Mouse (Mus musculus): ENCODE data around the gene Shisa8.

Shisa8 gene

GRCm38 (mm10) chr15:82177743-82178290, 34.8 kb downstream of the Shisa8 start:
- no peak for DNase-seq (ENCODE audit: low read depth, low spot score)

DNA sequence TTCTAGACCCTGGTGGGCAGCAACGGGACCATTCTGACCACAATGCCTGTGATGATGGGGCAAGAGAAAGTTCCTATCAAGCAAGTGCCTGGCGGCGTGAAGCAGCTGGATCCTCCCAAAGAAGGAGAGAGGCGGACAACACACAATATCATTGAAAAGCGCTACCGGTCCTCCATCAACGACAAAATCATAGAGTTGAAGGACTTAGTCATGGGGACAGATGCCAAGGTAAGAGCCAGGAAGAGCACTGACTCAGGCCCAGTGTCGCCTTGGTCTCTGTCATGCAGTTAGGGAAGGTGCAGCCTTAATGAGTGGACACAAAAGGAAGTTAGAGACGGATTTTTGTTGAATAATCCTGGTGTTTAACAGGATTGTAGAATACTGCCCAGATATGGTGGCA, 37.5 kb downstream of the Shisa8 start:
- no peak for DNase-seq (ENCODE audit: low read depth, low spot score)

DNA sequence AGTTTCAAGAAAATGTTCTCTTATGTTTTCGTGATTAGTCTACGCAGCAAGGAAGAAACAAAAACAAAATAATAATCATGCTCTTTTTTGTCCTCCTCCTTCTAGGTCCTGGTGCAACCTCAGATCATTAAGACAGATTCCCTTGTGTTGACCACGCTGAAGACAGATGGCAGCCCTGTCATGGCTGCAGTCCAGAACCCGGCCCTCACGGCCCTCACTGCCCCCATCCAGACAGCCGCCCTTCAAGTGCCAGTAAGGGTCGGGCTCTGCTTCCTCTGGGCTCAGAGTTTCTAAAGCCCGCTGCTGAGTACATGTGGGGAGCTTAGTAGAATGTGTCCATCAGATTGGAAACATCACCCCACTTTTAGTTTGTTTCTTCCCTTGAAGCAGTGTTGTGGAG, 40.0 kb downstream of the Shisa8 start:
- no peak for DNase-seq (ENCODE audit: low read depth, low spot score)

DNA sequence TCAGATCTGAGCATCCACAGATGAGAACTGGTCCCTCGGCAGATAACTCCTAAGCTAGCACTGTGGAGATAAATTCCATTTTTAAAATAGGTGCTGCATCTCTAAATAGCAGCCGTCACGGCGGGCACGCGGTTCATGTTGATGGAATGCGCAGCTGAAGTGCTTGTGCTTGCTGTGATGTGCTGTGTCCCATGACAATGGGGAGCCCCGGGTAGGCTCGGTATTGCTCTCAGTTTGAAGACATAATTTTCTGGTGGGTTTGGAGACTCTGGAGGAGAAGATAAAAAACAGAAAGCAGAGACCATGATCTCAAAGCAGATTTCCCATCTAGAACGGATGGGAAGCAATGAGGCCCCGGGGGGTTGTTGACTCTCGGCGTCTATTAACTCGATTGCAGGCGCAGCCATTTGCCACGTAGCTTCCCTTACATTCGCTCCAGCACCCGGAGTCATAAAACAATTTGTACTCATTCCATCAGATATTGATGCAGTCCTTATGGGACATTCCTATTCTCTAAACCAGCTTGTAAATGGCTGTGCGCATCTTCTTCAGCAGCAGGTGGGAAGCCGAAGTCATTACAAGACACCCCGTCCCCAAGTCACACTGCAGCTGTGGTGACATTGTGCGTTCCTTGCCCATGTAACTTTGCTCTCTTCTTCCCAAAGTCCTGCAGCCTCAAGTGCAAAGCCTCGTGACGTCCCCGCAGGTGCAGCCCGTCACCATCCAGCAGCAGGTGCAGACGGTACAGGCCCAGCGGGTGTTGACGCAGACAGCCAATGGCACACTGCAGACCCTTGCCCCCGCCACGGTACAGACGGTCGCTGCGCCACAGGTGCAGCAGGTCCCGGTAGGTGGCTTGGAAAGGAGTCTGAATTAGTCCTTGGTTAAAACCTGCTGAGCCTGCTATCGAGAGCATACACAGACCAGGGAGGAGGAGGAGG, 41.9 kb downstream of the Shisa8 start:
- DNase-seq (ENCODE audit: low read depth, low spot score), result no peak

- no peak for DNase-seq (ENCODE audit: low read depth, low spot score)
Observed at GRCm38 (mm10) chr15:82169671-82170070, 42.9 kb downstream of the Shisa8 start.

GRCm38 (mm10) chr15:82167201-82168168, 45.1 kb downstream of the Shisa8 start:
- no peak for DNase-seq (ENCODE audit: low read depth, low spot score)

DNA sequence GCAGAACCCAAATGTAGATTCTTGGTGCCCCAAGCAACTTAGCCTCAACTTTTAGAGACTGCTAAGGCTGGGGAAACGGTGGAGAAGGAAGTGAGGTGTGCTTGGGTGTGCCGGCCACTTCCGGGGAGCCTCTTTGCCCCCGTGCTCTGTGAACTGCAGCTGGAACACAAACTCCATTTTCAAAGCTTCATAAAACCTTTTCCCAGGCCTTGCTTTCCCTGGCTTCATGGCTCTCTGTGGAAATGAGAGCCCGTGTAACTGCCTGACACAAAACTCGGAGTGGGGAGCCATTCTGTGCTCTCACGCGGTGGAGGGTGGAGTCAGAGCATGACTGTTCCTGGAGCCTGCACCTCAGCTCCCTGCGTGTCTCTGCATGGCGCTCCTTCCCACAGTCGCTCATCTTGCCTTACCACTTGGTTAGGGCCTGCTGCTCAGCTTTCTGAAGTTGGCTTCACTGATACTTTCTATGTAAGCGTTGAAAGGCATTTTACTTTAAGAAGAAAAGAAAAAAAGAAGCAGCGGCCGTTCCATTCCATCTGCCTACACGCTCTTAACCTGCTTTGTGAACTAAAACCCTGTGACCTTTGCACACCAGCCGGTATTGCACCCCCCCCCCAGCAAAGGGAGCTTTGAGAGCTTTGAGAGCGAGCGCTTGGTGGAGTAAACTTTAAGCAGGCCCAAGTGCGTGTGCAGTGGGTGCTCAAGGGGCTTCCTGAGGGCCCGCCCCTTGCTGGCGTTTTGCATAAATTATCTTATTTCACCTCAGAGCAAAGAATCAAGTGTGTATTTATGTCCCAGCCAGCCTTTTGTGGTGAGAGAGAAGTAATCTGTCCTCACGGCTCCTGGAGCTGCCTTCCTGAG, 46.1 kb downstream of the Shisa8 start:
- no peak for DNase-seq (ENCODE audit: low read depth, low spot score)

- no peak for DNase-seq (ENCODE audit: low read depth, low spot score)
Observed at GRCm38 (mm10) chr15:82165332-82166239, 47.0 kb downstream of the Shisa8 start.

DNA sequence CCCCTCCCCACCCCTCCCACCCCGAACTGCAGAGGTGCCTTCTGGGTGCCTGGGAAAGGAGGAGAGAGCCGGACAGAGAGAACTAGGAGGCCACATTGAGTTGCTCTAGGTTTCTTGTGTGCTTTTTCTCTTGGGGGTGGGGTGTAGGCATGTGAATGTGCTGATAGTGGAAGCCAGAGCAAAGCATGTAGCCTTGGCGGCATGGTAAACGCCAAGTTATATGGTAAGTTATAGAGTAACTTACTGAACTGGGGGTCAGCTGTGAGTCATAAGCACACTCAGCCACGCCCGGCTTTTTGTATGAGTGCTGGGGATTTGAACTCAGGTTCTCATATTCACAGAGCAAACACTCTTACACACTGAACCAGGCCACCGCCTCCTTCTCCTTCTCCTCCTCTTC, 48.1 kb downstream of the Shisa8 start:
- no peak for DNase-seq (ENCODE audit: low read depth, low spot score)

- no peak for DNase-seq (ENCODE audit: low read depth, low spot score)
Observed at GRCm38 (mm10) chr15:82164061-82164399, 48.6 kb downstream of the Shisa8 start.

DNA sequence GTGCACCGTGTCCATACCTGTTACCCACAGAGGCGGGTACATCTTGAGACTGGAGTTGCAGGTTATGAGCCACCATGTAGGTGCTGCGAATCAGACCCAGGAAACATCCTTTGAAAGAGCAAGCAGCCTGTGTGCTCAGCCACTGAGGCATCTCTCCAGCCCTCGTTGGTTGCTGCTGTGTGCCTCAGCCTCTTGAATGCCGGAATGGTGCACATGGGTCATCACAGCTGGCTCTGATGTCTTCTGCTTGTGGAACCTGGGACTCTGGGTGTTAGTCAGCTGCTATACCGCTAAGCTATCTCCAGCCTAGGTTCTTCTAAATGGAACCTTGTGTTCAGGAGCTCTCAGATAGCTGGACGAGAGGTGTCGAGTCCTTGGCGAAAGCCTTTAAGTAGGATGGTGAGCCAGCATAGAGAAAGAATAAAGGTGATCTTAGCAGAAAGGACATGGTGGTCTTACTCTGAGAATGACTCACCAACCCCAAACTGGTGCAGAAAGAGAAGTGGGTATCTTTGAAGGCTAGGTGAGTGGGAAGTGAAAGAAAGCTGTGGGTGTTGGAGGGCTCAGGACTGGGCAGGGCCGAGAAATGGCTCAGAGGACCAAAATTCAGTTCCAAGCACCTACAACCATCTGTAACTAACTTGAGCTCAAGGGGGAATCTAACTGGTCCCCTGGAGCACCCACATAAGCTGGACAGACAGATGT, 49.1 kb downstream of the Shisa8 start:
- no peak for DNase-seq (ENCODE audit: low read depth, low spot score)

DNA sequence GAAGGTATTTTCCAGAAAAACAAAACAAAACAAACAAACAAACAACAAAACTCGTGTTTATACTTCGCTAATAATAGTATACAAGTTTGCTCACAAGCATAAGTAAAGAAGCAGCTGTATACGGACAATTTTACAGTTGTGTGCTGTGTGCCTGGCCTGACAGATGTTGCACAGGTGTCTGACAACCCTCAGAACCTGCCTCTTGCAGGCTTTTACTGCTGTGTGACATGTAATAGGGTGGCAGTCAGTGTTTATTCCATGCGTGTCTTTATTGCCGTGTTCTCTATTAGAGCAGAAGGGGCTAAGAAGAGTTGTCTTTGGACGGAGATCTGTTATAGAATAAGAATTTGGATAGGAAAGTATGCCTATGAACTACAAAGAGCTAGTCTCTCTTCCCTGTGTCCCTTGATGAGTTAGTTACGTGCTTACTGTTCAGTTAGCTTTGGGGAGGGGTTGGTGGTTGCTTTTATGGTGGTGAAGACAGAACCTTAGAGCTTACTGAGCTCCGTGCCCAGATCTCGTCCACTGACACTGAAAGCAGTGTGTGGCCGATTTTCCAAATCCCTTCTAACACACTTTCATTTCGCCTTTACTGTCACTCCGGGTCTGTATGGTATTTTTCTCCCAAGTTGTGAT, 50.5 kb downstream of the Shisa8 start:
- no peak for DNase-seq (ENCODE audit: low read depth, low spot score)

- DNase-seq (ENCODE audit: low read depth, low spot score), result no peak
Observed at GRCm38 (mm10) chr15:82160731-82161640, 51.6 kb downstream of the Shisa8 start.

- DNase-seq (ENCODE audit: low read depth, low spot score), result no peak
Observed at GRCm38 (mm10) chr15:82159471-82159870, 53.1 kb downstream of the Shisa8 start.

DNA sequence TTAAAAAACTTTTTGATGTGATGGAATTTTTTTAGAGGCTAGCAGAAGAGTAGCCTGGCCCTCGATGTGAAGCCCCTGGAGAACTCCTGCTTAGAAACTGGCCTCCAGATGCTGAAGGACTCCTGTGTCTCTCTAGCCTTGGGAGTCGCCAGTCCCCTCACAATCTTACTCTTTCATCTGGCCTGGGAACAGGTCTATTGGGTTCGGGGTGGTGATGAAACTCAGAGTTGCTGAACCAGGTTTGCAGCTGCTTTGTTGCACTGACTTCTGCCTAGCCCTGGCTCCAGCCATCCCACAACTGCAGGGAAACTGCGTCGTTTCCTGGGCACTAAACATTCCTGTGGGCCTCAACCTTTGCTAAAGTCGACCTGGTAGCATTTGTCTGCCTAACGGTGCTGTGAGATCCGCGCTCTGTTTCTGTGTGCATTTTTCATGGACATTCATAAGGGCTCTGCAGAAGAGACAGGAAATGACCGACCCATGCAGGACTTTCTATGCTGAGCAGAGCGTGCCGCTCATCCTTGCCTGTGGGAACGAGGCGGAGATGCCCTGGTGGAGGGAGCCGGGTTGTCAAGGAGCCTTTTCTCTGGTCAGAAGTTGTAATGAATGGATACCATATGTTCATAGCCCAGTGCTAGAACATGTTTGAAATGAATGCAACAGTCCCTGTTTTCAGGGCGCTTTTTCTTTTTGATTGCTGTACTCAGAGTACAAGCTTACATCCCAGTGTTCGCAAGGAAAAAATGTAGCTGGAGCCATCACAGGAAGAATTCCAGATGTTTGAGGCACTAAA, 54.2 kb downstream of the Shisa8 start:
- DNase-seq (ENCODE audit: low read depth, low spot score), result no peak

- DNase-seq (ENCODE audit: low read depth, low spot score), result no peak
Observed at GRCm38 (mm10) chr15:82156902-82157301, 55.7 kb downstream of the Shisa8 start.

DNA sequence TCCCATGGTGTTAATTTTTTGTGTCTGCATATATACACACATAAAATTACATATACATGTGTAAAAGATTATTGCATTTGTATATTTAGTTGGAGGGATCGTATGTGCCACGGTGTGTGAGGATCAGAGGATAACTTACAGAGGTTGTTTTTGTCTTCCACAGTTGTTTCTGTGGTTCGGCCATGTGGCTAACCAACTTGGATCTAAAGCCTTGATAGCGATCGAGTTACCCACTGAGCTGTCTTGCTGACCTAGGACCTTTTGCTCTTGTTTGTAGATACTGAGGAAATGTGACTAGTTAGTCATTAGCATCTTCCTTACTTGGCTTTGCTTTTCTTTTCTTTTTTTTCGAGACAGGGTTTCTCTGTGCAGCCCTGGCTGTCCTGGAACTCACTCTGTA, 56.3 kb downstream of the Shisa8 start:
- DNase-seq (ENCODE audit: low read depth, low spot score), result no peak

Measured in retina, adult 2 months (tissue).